Mouse (Mus musculus) liver, adult 2 months (tissue): ENCODE measurements around the gene Ryr1. TPM values are rescaled to one million over a fixed set of nuclear protein-coding genes. Genes with fewer than 3 reads are reported as not detected.

ENCODE experiments used
- DNase-seq: peaks from one replicate; pipeline ENCODE4 v3.0.0-alpha.2; 2011; ENCODE audit warnings: low read depth, low spot score; ENCODE audit errors: extremely low read depth
- H3K27ac ChIP-seq: fragments of 200-500 bp; replicated peaks from 2 replicates; pipeline ENCODE4 v1.5.1; 2012; ENCODE audit warnings: low read depth, mild to moderate bottlenecking, control low read depth, inconsistent platforms, low read length; ENCODE audit not compliant: insufficient read depth
- H3K27me3 ChIP-seq: fragments of 200-500 bp; 2 replicates; pipeline ENCODE4 v1.6.1; 2012; ENCODE audit warnings: mild to moderate bottlenecking, moderate library complexity, low read length, inconsistent platforms; ENCODE audit not compliant: control insufficient read depth, insufficient read depth
- H3K36me3 ChIP-seq: fragments of 200-500 bp; 2 replicates; pipeline ENCODE4 v1.6.1; 2012; ENCODE audit warnings: low read length, inconsistent platforms; ENCODE audit not compliant: control insufficient read depth, insufficient read depth
- H3K4me1 ChIP-seq: fragments of 200-500 bp; 2 replicates; pipeline ENCODE4 v1.6.1; 2011; ENCODE audit warnings: low read length; ENCODE audit not compliant: control insufficient read depth, insufficient read depth
- H3K4me3 ChIP-seq: fragments of 200-500 bp; 2 replicates; pipeline ENCODE4 v1.5.1; 2011; ENCODE audit warnings: low read depth, mild to moderate bottlenecking, control low read depth, low read length, moderate library complexity; ENCODE audit not compliant: insufficient read depth
- H3K79me2 ChIP-seq: fragments of 200-500 bp; 2 replicates; pipeline ENCODE4 v1.6.1; 2012; ENCODE audit warnings: inconsistent platforms, mild to moderate bottlenecking, low read length, moderate library complexity; ENCODE audit not compliant: control insufficient read depth, insufficient read depth
- H3K9ac ChIP-seq: fragments of 200-500 bp; 2 replicates; pipeline ENCODE4 v1.6.1; 2012; ENCODE audit warnings: low read depth, mild to moderate bottlenecking, control low read depth, inconsistent platforms, low read length
- CTCF ChIP-seq: fragments of 200-500 bp; IDR thresholded peaks from 2 replicates; pipeline ENCODE4 v1.5.1; 2011; ENCODE audit warnings: low read depth, low read length, control low read depth
- POLR2A ChIP-seq: fragments of 200-500 bp; IDR thresholded peaks from 2 replicates; pipeline ENCODE4 v1.6.1; 2011; ENCODE audit warnings: low read length, control low read depth; ENCODE audit not compliant: insufficient read depth; ENCODE audit errors: extremely low read depth
- WGBS: fragments of 180-500 bp; shearing (Covaris S2); methylation state at CpG from one replicate; pipeline ENCODE4 v1.1.7; 2018; 5-methylcytosine and 5-hydroxymethylcytosine counted together
- polyA plus RNA-seq: library from polyadenylated mRNA; depleted of rRNA; stranded (reverse); fragments of >200 nt; gene quantifications from 2 replicates; pipeline ENCODE4 v1.2.3, GENCODE M21; 2012
- total RNA-seq: library from RNA; depleted of rRNA; stranded (reverse); fragments of >200 nt; gene quantifications from 2 replicates; pipeline ENCODE4 v1.2.3, GENCODE M21; 2014

Ryr1 gene
- total and polyA plus RNA-seq, 2 experiments: 0.01 to 0.46 TPM

DNA sequence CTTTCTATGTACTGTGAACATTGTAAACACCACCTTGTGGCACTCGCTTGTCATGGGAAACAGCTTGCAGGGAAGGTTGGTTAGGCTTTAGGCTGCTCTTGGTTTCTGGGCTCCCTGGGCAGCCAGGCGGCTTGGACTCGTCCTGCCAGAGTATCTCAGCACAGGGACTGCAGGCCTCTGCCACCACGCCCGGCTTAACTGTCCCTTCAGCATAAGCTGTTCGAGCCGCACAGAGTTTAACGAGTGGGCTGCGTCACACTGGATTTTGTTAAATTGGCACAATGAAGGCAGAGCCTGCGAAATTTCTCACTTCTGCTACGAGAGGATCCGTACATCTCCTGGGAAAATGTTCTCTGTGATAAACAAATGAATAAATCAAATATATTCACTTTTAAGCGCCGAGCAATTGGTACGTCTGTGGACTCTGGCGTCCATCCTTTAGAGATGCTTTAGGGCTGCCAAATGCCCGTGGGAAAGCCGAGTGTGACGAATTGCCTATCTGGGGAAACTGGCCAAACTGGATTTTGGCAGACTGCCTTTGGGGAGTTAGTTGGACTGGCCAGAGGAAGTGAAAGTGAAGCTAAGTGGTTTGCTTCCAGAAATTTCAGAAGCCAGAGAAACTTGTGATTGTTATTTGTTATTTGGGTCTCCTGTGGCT is 81.8 kb downstream of the Ryr1 start:
- Histone ChIP-seq H3K27me3 (0 out of 2 replicates have a peak, but pooled peaks cover 8% of the 10 kb centered on the region), H3K27ac (peak overlapping the region; percentile 2; the same call in 1 of the 2 replicates), H3K79me2 (no peaks in the 10 kb centered on the region), H3K9ac (no peak overlapping the region), H3K4me1 (peaks cover 3% of the 10 kb centered on the region; the same call in 1 of the 2 replicates), H3K36me3 (no peaks in the 10 kb centered on the region), H3K4me3 (no peak overlapping the region)
- WGBS: 40% methylated on average over 19 of the region's 19 CpGs
- DNase-seq: peak; percentile 83
- TF ChIP-seq CTCF (no peak), POLR2A (no peak)

- TF ChIP-seq CTCF (peak; percentile 18; the same call in 1 of the 2 replicates), POLR2A (no peak)
- H3K27me3 ChIP-seq: 0 out of 2 replicates have a peak, but pooled peaks cover 8% of the 10 kb centered on the region
- no peaks in the 10 kb centered on the region for H3K36me3 ChIP-seq
- WGBS: 79% methylated on average over 5 of the region's 5 CpGs
- H3K79me2 ChIP-seq: no peaks in the 10 kb centered on the region
- DNase-seq: no peak
- H3K9ac ChIP-seq: no peak overlapping the region
- H3K27ac ChIP-seq: no peak overlapping the region
- H3K4me1 ChIP-seq: peaks cover 3% of the 10 kb centered on the region; the same call in 1 of the 2 replicates
- H3K4me3 ChIP-seq: no peak overlapping the region
These were observed 83.8 kb downstream of the Ryr1 start for GRCm38 (mm10) chr7:29041194-29041593.

GRCm38 (mm10) chr7:29039985-29040661 is 84.9 kb downstream of the Ryr1 start:
- H3K27me3 ChIP-seq: 0 out of 2 replicates have a peak, but pooled peaks cover 8% of the 10 kb centered on the region
- 5% methylated on average over 26 of the region's 26 CpGs for WGBS
- H3K9ac ChIP-seq: no peak overlapping the region; the same call in 1 of the 2 replicates
- TF ChIP-seq POLR2A (no peak), CTCF (no peak)
- DNase-seq: no peak
- no peaks in the 10 kb centered on the region for H3K36me3 ChIP-seq
- H3K27ac ChIP-seq: no peak overlapping the region
- H3K79me2 ChIP-seq: no peaks in the 10 kb centered on the region
- no peak overlapping the region for H3K4me3 ChIP-seq
- peaks cover 3% of the 10 kb centered on the region; the same call in 1 of the 2 replicates for H3K4me1 ChIP-seq

GRCm38 (mm10) chr7:29039604-29039984 is 85.4 kb downstream of the Ryr1 start:
- H3K4me1 ChIP-seq: peaks cover 3% of the 10 kb centered on the region; the same call in 1 of the 2 replicates
- H3K27me3 ChIP-seq: 0 out of 2 replicates have a peak, but pooled peaks cover 8% of the 10 kb centered on the region
- TF ChIP-seq CTCF: peak; percentile 65
- no peak for TF ChIP-seq POLR2A
- H3K4me3 ChIP-seq: no peak overlapping the region
- H3K36me3 ChIP-seq: no peaks in the 10 kb centered on the region
- WGBS: under 1% methylated on average over 11 of the region's 11 CpGs
- H3K27ac ChIP-seq: no peak overlapping the region
- no peaks in the 10 kb centered on the region for H3K79me2 ChIP-seq
- no peak overlapping the region for H3K9ac ChIP-seq
- peak; percentile 73 for DNase-seq

- 0 out of 2 replicates have a peak, but pooled peaks cover 8% of the 10 kb centered on the region for H3K27me3 ChIP-seq
- H3K79me2 ChIP-seq: no peaks in the 10 kb centered on the region
- no peak for DNase-seq
- 89% methylated on average over 6 of the region's 6 CpGs for WGBS
- H3K36me3 ChIP-seq: no peaks in the 10 kb centered on the region
- no peak overlapping the region for H3K27ac ChIP-seq
- H3K4me1 ChIP-seq: peaks cover 3% of the 10 kb centered on the region; the same call in 1 of the 2 replicates
- H3K9ac ChIP-seq: no peak overlapping the region
- H3K4me3 ChIP-seq: no peak overlapping the region
- TF ChIP-seq CTCF (no peak), POLR2A (no peak)
These were observed 87.7 kb downstream of the Ryr1 start for GRCm38 (mm10) chr7:29037261-29037660.
